Mouse (Mus musculus) intestine, embryonic 16.5 days (tissue): ENCODE data around the gene Ccdc106. TPM values are rescaled to one million over a fixed set of nuclear protein-coding genes. Genes with fewer than 3 reads are reported as not detected.

Source experiments
- ATAC-seq: fragments of 200-750 bp; cut with Nextera tagmentation; 2 replicates; pipeline ENCODE4 v1.8.0; 2017; ENCODE audit warnings: moderate TSS enrichment, moderate library complexity
- H3K27ac ChIP-seq: fragments of 300-500 bp; sonication (generic); 2 replicates; pipeline ENCODE4 v1.5.1; 2014; ENCODE audit warnings: mild to moderate bottlenecking, low read length
- H3K27me3 ChIP-seq: fragments of 300-500 bp; sonication (generic); replicated peaks from 2 replicates; pipeline ENCODE4 v1.6.1; 2014; ENCODE audit warnings: low read length, control low read depth, mixed read lengths; ENCODE audit not compliant: control insufficient read depth, insufficient read depth
- H3K36me3 ChIP-seq: fragments of 300-500 bp; sonication (generic); 2 replicates; pipeline ENCODE4 v1.6.1; 2014; ENCODE audit warnings: low read length, control low read depth; ENCODE audit not compliant: control insufficient read depth, insufficient read depth
- H3K4me1 ChIP-seq: fragments of 300-500 bp; sonication (generic); 2 replicates; pipeline ENCODE4 v1.6.1; 2014; ENCODE audit warnings: low read length, control low read depth, mixed read lengths; ENCODE audit not compliant: control insufficient read depth, insufficient read depth
- H3K4me2 ChIP-seq: fragments of 300-500 bp; sonication (generic); 2 replicates; pipeline ENCODE4 v1.6.1; 2014; ENCODE audit warnings: low read depth, low read length, control low read depth
- H3K4me3 ChIP-seq: fragments of 300-500 bp; sonication (generic); 2 replicates; pipeline ENCODE4 v1.5.1; 2014; ENCODE audit warnings: mild to moderate bottlenecking, low read length
- H3K9ac ChIP-seq: fragments of 300-500 bp; sonication (generic); 2 replicates; pipeline ENCODE4 v1.6.1; 2014; ENCODE audit warnings: low read depth, low read length
- H3K9me3 ChIP-seq: fragments of 300-500 bp; sonication (generic); 2 replicates; pipeline ENCODE4 v1.6.1; 2016; ENCODE audit warnings: low read length, control low read depth; ENCODE audit not compliant: control insufficient read depth
- whole genome bisulfite sequencing: fragments of 180-500 bp; shearing (Covaris S2); extraction: QIAGEN DNeasy Blood & Tissue Kit; methylation state at CpG from one replicate; pipeline ENCODE4 v1.1.7; 2014; 5-methylcytosine and 5-hydroxymethylcytosine counted together
- polyA plus RNA-seq: library from polyadenylated mRNA; unstranded; fragments of >200 nt; fragmentation: Nextera tagmentation; extraction: Ambion mirVana; gene quantifications from 2 replicates; pipeline ENCODE4 v1.2.1, GENCODE M21; 2015

Gene Ccdc106
- polyA plus RNA-seq, 1 experiment from 2014 or later, result 13.7 TPM

- WGBS, result 13% methylated on average over 32 of the region's 32 CpGs
These were observed 33.3 kb downstream of the Ccdc106 start for GRCm38 (mm10) chr7:5053456-5054179.

GRCm38 (mm10) chr7:5056651-5057263 is 36.4 kb downstream of the Ccdc106 start:
- peaks cover 58% of the 10 kb centered on the region for H3K27me3 ChIP-seq
- peak overlapping the region; percentile 70 for H3K4me2 ChIP-seq
- H3K4me1 ChIP-seq, result peaks cover 39% of the 10 kb centered on the region
- no peaks in the 10 kb centered on the region for H3K9me3 ChIP-seq
- WGBS, result 2% methylated on average over 53 of the region's 55 CpGs
- H3K9ac ChIP-seq, result peak overlapping the region; percentile 73
- peak overlapping the region; percentile 18; the same call in 1 of the 2 replicates for H3K27ac ChIP-seq
- H3K4me3 ChIP-seq, result peak overlapping the region; percentile 51
- no peaks in the 10 kb centered on the region for H3K36me3 ChIP-seq
- ATAC-seq, result no peak

More at GRCm38 (mm10) chr7:5053456-5054179, 33.3 kb downstream of the Ccdc106 start:
- H3K27ac ChIP-seq, result no peak overlapping the region
- H3K4me1 ChIP-seq, result peaks cover 38% of the 10 kb centered on the region
- no peaks in the 10 kb centered on the region for H3K36me3 ChIP-seq
- ATAC-seq, result no peak
- H3K9me3 ChIP-seq, result no peaks in the 10 kb centered on the region
- peak overlapping the region; percentile 87 for H3K4me2 ChIP-seq
- peaks cover 64% of the 10 kb centered on the region for H3K27me3 ChIP-seq
- H3K4me3 ChIP-seq, result peak overlapping the region; percentile 76
- peak overlapping the region; percentile 67 for H3K9ac ChIP-seq

GRCm38 (mm10) chr7:5057381-5057780 is 37.0 kb downstream of the Ccdc106 start:
- Histone ChIP-seq H3K4me3 (peak overlapping the region; percentile 51), H3K4me1 (peaks cover 35% of the 10 kb centered on the region), H3K27ac (no peak overlapping the region), H3K36me3 (no peaks in the 10 kb centered on the region), H3K9me3 (no peaks in the 10 kb centered on the region), H3K4me2 (peak overlapping the region; percentile 70), H3K27me3 (peaks cover 56% of the 10 kb centered on the region), H3K9ac (peak overlapping the region; percentile 73)
- ATAC-seq, result no peak
- WGBS, result 35% methylated on average over 8 of the region's 8 CpGs

- H3K27ac ChIP-seq, result no peak overlapping the region
- 44% methylated on average over 11 of the region's 11 CpGs for WGBS
- H3K36me3 ChIP-seq, result no peaks in the 10 kb centered on the region
- H3K9ac ChIP-seq, result no peak overlapping the region
- no peak overlapping the region; the same call in 1 of the 2 replicates for H3K4me3 ChIP-seq
- peaks cover 54% of the 10 kb centered on the region for H3K27me3 ChIP-seq
- peaks cover 31% of the 10 kb centered on the region for H3K4me1 ChIP-seq
- peak overlapping the region; percentile 70; the same call in 1 of the 2 replicates for H3K4me2 ChIP-seq
- no peak for ATAC-seq
- no peaks in the 10 kb centered on the region for H3K9me3 ChIP-seq
These were observed 37.5 kb downstream of the Ccdc106 start for GRCm38 (mm10) chr7:5057804-5058203.

- no peak overlapping the region for H3K4me2 ChIP-seq
- no peaks in the 10 kb centered on the region for H3K36me3 ChIP-seq
- no peaks in the 10 kb centered on the region for H3K9me3 ChIP-seq
- no peak for ATAC-seq
- peaks cover 45% of the 10 kb centered on the region for H3K27me3 ChIP-seq
- H3K9ac ChIP-seq, result no peak overlapping the region
- H3K4me3 ChIP-seq, result no peak overlapping the region
- H3K27ac ChIP-seq, result no peak overlapping the region
- WGBS, result 100% methylated on average over 1 of the region's 1 CpGs
- peaks cover 24% of the 10 kb centered on the region for H3K4me1 ChIP-seq
These were observed 38.3 kb downstream of the Ccdc106 start for GRCm38 (mm10) chr7:5058631-5059030.

- Histone ChIP-seq H3K27ac (no peak overlapping the region), H3K4me2 (peak overlapping the region; percentile 99; the same call in 1 of the 2 replicates), H3K36me3 (no peaks in the 10 kb centered on the region), H3K9ac (0 out of 2 replicates have a peak overlapping the region, but pooled peaks have one; percentile 97), H3K4me3 (no peak overlapping the region), H3K9me3 (no peaks in the 10 kb centered on the region), H3K4me1 (peaks cover 26% of the 10 kb centered on the region), H3K27me3 (peaks cover 38% of the 10 kb centered on the region)
- ATAC-seq, result no peak
- WGBS, result 94% methylated on average over 12 of the region's 12 CpGs
These were observed 39.1 kb downstream of the Ccdc106 start for GRCm38 (mm10) chr7:5059421-5059820.

GRCm38 (mm10) chr7:5060239-5060731 is 39.9 kb downstream of the Ccdc106 start:
- H3K9ac ChIP-seq, result peak overlapping the region; percentile 97
- H3K4me1 ChIP-seq, result peaks cover 30% of the 10 kb centered on the region
- H3K36me3 ChIP-seq, result no peaks in the 10 kb centered on the region
- no peaks in the 10 kb centered on the region for H3K9me3 ChIP-seq
- H3K27me3 ChIP-seq, result peaks cover 29% of the 10 kb centered on the region
- H3K4me2 ChIP-seq, result peak overlapping the region; percentile 99
- ATAC-seq, result peak; percentile 9
- peak overlapping the region; percentile 61 for H3K4me3 ChIP-seq
- WGBS, result 3% methylated on average over 27 of the region's 27 CpGs
- peak overlapping the region; percentile 100 for H3K27ac ChIP-seq

GRCm38 (mm10) chr7:5060944-5061773 is 40.8 kb downstream of the Ccdc106 start:
- H3K4me3 ChIP-seq, result peak overlapping the region; percentile 61
- WGBS, result under 1% methylated on average over 60 of the region's 60 CpGs
- peak overlapping the region; percentile 99 for H3K4me2 ChIP-seq
- peaks cover 39% of the 10 kb centered on the region for H3K4me1 ChIP-seq
- H3K36me3 ChIP-seq, result peaks cover 3% of the 10 kb centered on the region; the same call in 1 of the 2 replicates
- peak overlapping the region; percentile 100 for H3K27ac ChIP-seq
- ATAC-seq, result peak; percentile 91
- H3K27me3 ChIP-seq, result peaks cover 20% of the 10 kb centered on the region
- H3K9ac ChIP-seq, result peak overlapping the region; percentile 97
- no peaks in the 10 kb centered on the region for H3K9me3 ChIP-seq
